Mouse (Mus musculus) E14TG2a.4 (cell line): ENCODE measurements around the gene Oprm1.

Experiments used
- CTCF ChIP-seq: conservative IDR thresholded peaks from 2 replicates; pipeline ENCODE4 v1.5.1; 2014; ENCODE audit warnings: low read length
- NANOG ChIP-seq: IDR thresholded peaks from 2 replicates; pipeline ENCODE4 v1.6.1; 2014; ENCODE audit warnings: borderline replicate concordance, low read length, mixed read lengths
- POU5F1 ChIP-seq: IDR thresholded peaks from 2 replicates; pipeline ENCODE4 v1.6.1; 2014; ENCODE audit warnings: low read length, borderline replicate concordance

DNA sequence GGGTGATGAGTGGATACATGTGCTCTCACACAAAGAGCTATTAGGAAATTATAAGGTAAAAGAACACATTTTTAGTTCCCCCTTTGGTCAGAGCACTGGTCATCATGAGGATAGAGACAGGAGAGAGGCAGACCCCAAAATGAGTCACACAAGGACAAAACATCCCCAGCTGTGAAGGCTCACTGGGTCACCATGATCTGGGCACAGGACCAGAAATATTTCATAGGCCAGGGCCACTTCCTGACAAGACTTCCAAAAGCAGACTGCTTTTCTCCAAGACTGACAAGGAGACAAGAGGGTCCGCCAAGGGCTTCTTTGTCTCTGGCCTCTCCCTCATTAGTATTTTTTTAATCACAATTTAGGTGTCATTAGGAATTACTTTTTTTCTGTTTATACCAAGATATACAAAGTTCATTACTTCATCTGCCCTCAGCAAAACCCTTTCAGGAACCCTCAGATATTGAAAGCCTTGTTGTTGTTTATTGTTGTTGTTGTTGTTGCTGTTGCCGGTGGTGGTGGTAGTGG is 3.0 kb downstream of the Oprm1 start, which contains the start of gene Gm10945:
- TF ChIP-seq CTCF = no peak
- TF ChIP-seq NANOG = no peak
- TF ChIP-seq POU5F1 = no peak
